Mouse (Mus musculus): ENCODE results near the gene 2810408A11Rik. TPM values are rescaled to one million over a fixed set of nuclear protein-coding genes. Genes with fewer than 3 reads are reported as not detected.
"Not testable (repeated sequence)": the region's sequence is repeated elsewhere in the genome, so short reads cannot be mapped to it uniquely, and the experiment has no call there.

Gene 2810408A11Rik
- total RNA-seq, 2 experiments from 2014 or later, result 1.8 to 2.6 TPM

GRCm38 (mm10) chr11:69881787-69882670, 18.8 kb downstream of the 2810408A11Rik start:
- ATAC-seq (ENCODE audit: poor library complexity, severe bottlenecking), result no peak

GRCm38 (mm10) chr11:69880853-69881603, 19.8 kb downstream of the 2810408A11Rik start, which contains the start of gene Kctd11:
TSS of gene Kctd11 (minus strand) at chr11:69881406.
- ATAC-seq (ENCODE audit: poor library complexity, severe bottlenecking), result peak; percentile 83

GRCm38 (mm10) chr11:69880506-69880852, 20.3 kb downstream of the 2810408A11Rik start:
- peak; percentile 43 for ATAC-seq (ENCODE audit: poor library complexity, severe bottlenecking)

GRCm38 (mm10) chr11:69879711-69880110, 21.1 kb downstream of the 2810408A11Rik start:
- ATAC-seq (ENCODE audit: poor library complexity, severe bottlenecking), result no peak

GRCm38 (mm10) chr11:69878952-69879351, 21.8 kb downstream of the 2810408A11Rik start:
- no peak for ATAC-seq (ENCODE audit: poor library complexity, severe bottlenecking)

- no peak for ATAC-seq (ENCODE audit: poor library complexity, severe bottlenecking)
Measured at GRCm38 (mm10) chr11:69878399-69878798, 22.4 kb downstream of the 2810408A11Rik start.

GRCm38 (mm10) chr11:69877878-69878277, 22.9 kb downstream of the 2810408A11Rik start, which contains the start of gene Tmem95:
TSS of gene Tmem95 (minus strand) at chr11:69878018.
- ATAC-seq (ENCODE audit: poor library complexity, severe bottlenecking), result no peak

- peak; percentile 55 for ATAC-seq (ENCODE audit: poor library complexity, severe bottlenecking)
Measured at GRCm38 (mm10) chr11:69876867-69877266, 23.9 kb downstream of the 2810408A11Rik start.

- no peak for ATAC-seq (ENCODE audit: poor library complexity, severe bottlenecking)
Measured at GRCm38 (mm10) chr11:69876186-69876585, 24.6 kb downstream of the 2810408A11Rik start.

- ATAC-seq (ENCODE audit: poor library complexity, severe bottlenecking), result no peak
Measured at GRCm38 (mm10) chr11:69872451-69872850, 28.3 kb downstream of the 2810408A11Rik start.

GRCm38 (mm10) chr11:69871822-69872221, 29.0 kb downstream of the 2810408A11Rik start:
- ATAC-seq (ENCODE audit: poor library complexity, severe bottlenecking), result no peak

GRCm38 (mm10) chr11:69870289-69871069, 30.3 kb downstream of the 2810408A11Rik start:
- ATAC-seq (ENCODE audit: poor library complexity, severe bottlenecking), result no peak

- no peak for ATAC-seq (ENCODE audit: poor library complexity, severe bottlenecking)
Measured at GRCm38 (mm10) chr11:69867335-69867734, 33.5 kb downstream of the 2810408A11Rik start.

- no peak for ATAC-seq (ENCODE audit: poor library complexity, severe bottlenecking)
Measured at GRCm38 (mm10) chr11:69865561-69865960, 35.2 kb downstream of the 2810408A11Rik start.

GRCm38 (mm10) chr11:69864138-69864860, 36.5 kb downstream of the 2810408A11Rik start:
- no peak for ATAC-seq (ENCODE audit: poor library complexity, severe bottlenecking)

- ATAC-seq (ENCODE audit: poor library complexity, severe bottlenecking), result not testable (repeated sequence)
Measured at GRCm38 (mm10) chr11:69863729-69864128, 37.1 kb downstream of the 2810408A11Rik start.

- ATAC-seq (ENCODE audit: poor library complexity, severe bottlenecking), result no peak
Measured at GRCm38 (mm10) chr11:69858113-69858998, 42.4 kb downstream of the 2810408A11Rik start, which contains the start of gene Tnk1. TSS of gene Tnk1 (minus strand) at chr11:69858730.

GRCm38 (mm10) chr11:69855347-69855746, 45.4 kb downstream of the 2810408A11Rik start:
- ATAC-seq (ENCODE audit: poor library complexity, severe bottlenecking), result peak; percentile 72

GRCm38 (mm10) chr11:69854680-69855079, 46.1 kb downstream of the 2810408A11Rik start:
- ATAC-seq (ENCODE audit: poor library complexity, severe bottlenecking), result no peak

Measured in megakaryocyte, adult 5-6 weeks (primary cell).